Mouse (Mus musculus): ENCODE results near the gene AU022751. TPM values are rescaled to one million over a fixed set of nuclear protein-coding genes. Genes with fewer than 3 reads are reported as not detected.
"Not testable (repeated sequence)": the region's sequence is repeated elsewhere in the genome, so short reads cannot be mapped to it uniquely, and the experiment has no call there.

AU022751 gene
- total RNA-seq (2014; rRNA removed) (2.4 and 2.8 TPM in 2 replicates), polyA plus RNA-seq (2015; fragmentation: Nextera tagmentation; extraction: Ambion mirVana) (not detected in 2 replicates)

DNA sequence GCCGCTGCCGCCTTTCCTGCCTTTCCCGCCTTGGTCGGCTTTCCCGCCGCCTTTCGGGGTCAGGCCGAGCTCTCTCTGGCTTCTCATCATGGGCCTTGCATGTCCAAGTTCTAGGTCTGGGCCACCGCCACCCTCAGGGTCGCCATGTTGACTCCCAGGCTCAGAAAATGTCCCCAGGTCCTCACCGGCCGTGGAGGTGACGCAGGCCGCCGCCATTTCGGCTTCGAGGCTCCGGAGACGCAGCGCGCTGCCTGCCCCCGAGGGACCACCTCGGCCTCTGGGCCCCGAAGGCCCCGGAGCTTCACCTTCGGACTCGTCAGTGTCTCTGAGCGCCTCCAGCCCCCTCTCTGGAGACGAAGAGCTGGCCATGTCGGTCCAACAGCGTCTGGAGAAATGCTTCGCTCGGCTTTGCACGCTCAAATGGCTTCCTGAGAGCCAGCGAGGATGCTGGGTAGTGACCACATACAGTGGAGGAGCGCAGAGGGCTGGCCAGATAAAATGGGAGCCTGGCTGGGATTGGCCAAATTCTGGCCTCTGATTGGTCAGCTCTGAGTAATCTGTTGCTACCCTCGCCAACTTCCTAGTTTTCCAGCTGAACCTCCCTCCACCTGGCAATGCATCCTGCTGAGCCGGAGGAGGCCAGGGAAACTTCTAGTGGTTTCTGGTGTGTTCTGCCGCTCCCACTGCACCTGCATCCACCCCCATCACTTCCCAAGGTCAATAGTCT lies at the start of gene AU022751:
Gene AU022751 (minus strand): TSS at position 466 of the 727 bp plus-strand sequence.
- Histone ChIP-seq H3K27me3 (ENCODE audit: insufficient read depth, low read length) (no peaks in the 10 kb centered on the region), H3K27ac (ENCODE audit: low read depth, low read length) (no peak within 1 kb of the TSS), H3K4me3 (ENCODE audit: low read depth, low read length) (no peak within 1 kb of the TSS), H3K9me3 (ENCODE audit: low read length) (peaks cover 21% of the 10 kb centered on the region), H3K4me2 (ENCODE audit: low read depth, low read length, poor library complexity, severe bottlenecking) (no peak within 1 kb of the TSS), H3K9ac (replicated peaks; ENCODE audit: low read length, poor library complexity, severe bottlenecking) (no peak within 1 kb of the TSS), H3K4me1 (ENCODE audit: insufficient read depth, low read length) (no peaks in the 10 kb centered on the region), H3K36me3 (ENCODE audit: insufficient read depth, low read length) (no peaks in the 10 kb centered on the region)
- DNase-seq (ENCODE audit: low spot score) (no peak), ATAC-seq (ENCODE audit: low FRiP score) (no peak)
- no peak for TF ChIP-seq CTCF (IDR thresholded peaks at IDR 0.05)
- 91% methylated on average over 35 of the region's 39 CpGs for WGBS

DNA sequence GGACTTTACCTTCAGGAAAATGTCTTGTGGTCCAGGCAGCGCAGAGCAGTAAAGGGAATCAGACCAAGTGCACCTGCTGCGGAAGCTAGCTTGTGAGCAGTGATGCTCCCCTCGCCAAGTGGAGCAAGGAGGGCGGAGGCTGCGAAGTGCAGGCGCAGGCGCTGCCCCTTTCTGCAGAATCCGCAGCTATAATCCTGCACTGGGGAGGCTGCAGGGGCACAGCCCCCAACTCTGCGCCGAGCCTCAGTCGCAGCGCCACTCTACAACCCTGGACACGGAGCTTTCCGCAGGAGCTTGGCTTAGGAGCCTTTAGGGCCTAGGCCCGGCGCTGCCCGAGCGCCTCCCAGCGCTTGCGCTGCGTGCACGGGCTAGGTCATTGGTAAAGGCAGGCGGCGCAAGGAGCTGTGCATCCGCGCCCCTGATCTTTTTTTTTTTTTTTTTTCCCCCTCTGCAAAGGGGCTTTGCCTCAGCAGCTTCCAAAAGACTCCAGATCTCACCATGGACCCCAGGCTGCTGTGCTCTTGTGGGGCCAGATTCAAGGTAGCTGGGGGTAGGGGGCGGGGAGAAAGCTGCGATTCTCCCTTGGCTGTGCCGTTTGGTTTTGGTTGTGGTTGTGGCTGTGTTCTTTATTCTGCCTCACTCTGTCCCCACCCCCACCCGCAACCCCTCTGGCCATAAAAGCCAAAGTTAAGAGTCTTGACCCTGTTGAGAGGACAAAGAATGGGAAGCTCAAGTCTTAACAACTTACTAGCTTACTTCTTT lies 9.0 kb upstream of the AU022751 start:
- H3K4me2 ChIP-seq (ENCODE audit: low read depth, low read length, poor library complexity, severe bottlenecking): peak overlapping the region; percentile 51
- no peaks in the 10 kb centered on the region for H3K36me3 ChIP-seq (ENCODE audit: insufficient read depth, low read length)
- no peaks in the 10 kb centered on the region for H3K9me3 ChIP-seq (ENCODE audit: low read length)
- peak; percentile 56 for TF ChIP-seq CTCF (IDR thresholded peaks at IDR 0.05)
- H3K9ac ChIP-seq (replicated peaks; ENCODE audit: low read length, poor library complexity, severe bottlenecking): peak overlapping the region; percentile 63
- ATAC-seq (ENCODE audit: low FRiP score) (peak; percentile 96), DNase-seq (ENCODE audit: low spot score) (peak; percentile 84)
- peak overlapping the region; percentile 76 for H3K27ac ChIP-seq (ENCODE audit: low read depth, low read length)
- 17% methylated on average over 28 of the region's 30 CpGs for WGBS
- no peaks in the 10 kb centered on the region for H3K27me3 ChIP-seq (ENCODE audit: insufficient read depth, low read length)
- peak overlapping the region; percentile 54 for H3K4me3 ChIP-seq (ENCODE audit: low read depth, low read length)
- no peaks in the 10 kb centered on the region for H3K4me1 ChIP-seq (ENCODE audit: insufficient read depth, low read length)

DNA sequence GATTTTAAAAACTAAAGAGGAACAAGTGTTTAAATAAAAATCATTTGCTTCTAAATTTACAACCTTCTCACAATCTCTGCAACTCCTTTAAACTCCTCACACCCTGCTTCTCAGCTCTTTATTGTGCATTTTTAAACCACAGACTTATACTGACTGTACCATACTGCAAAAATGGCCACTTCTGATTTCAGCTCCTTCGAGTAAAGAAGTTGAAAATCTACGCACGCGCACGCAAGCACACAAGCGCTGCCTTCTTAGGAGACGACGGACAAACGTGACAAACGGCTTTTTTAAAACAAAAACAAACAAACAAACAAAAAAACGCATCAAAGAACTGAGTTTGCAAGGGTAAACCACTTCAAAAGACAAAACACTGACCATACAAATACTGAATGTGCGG lies 8.3 kb upstream of the AU022751 start:
- WGBS: 19% methylated on average over 12 of the region's 12 CpGs
- H3K27me3 ChIP-seq (ENCODE audit: insufficient read depth, low read length): no peaks in the 10 kb centered on the region
- peak overlapping the region; percentile 51 for H3K4me2 ChIP-seq (ENCODE audit: low read depth, low read length, poor library complexity, severe bottlenecking)
- no peak for TF ChIP-seq CTCF (IDR thresholded peaks at IDR 0.05)
- H3K4me1 ChIP-seq (ENCODE audit: insufficient read depth, low read length): no peaks in the 10 kb centered on the region
- ATAC-seq (ENCODE audit: low FRiP score): peak; percentile 78; the same call in 1 of the 2 replicates
- peak overlapping the region; percentile 76 for H3K27ac ChIP-seq (ENCODE audit: low read depth, low read length)
- peak; percentile 41 for DNase-seq (ENCODE audit: low spot score)
- peak overlapping the region; percentile 54 for H3K4me3 ChIP-seq (ENCODE audit: low read depth, low read length)
- no peaks in the 10 kb centered on the region for H3K9me3 ChIP-seq (ENCODE audit: low read length)
- H3K9ac ChIP-seq (replicated peaks; ENCODE audit: low read length, poor library complexity, severe bottlenecking): peak overlapping the region; percentile 63
- no peaks in the 10 kb centered on the region for H3K36me3 ChIP-seq (ENCODE audit: insufficient read depth, low read length)

DNA sequence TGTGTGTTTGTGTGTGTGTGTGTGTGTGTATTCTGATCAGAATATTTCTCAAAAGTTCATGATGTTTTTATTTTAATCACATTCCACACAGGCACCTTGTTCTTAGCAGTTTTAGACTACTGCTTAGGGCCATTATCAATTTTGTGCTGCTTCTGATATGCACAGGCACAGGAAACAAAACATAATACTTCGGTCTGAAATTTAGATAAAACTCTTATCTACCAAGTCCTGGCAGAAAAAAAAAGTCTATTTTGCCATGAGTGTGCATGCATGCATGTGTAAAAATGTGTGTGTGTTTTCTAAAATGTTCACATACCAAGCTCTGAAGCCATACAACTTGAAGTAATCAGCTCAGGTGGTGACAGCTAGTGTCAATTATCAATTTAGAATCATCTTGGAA lies 21.7 kb downstream of the AU022751 start:
- Histone ChIP-seq H3K9me3 (ENCODE audit: low read length) (no peaks in the 10 kb centered on the region), H3K36me3 (ENCODE audit: insufficient read depth, low read length) (no peaks in the 10 kb centered on the region), H3K4me3 (ENCODE audit: low read depth, low read length) (no peak overlapping the region), H3K27ac (ENCODE audit: low read depth, low read length) (no peak overlapping the region), H3K9ac (replicated peaks; ENCODE audit: low read length, poor library complexity, severe bottlenecking) (no peak overlapping the region), H3K4me1 (ENCODE audit: insufficient read depth, low read length) (no peaks in the 10 kb centered on the region), H3K27me3 (ENCODE audit: insufficient read depth, low read length) (no peaks in the 10 kb centered on the region), H3K4me2 (ENCODE audit: low read depth, low read length, poor library complexity, severe bottlenecking) (no peak overlapping the region)
- WGBS: 75% methylated on average over 1 of the region's 1 CpGs
- DNase-seq (ENCODE audit: low spot score) (no peak), ATAC-seq (ENCODE audit: low FRiP score) (no peak)
- TF ChIP-seq CTCF (IDR thresholded peaks at IDR 0.05): no peak

DNA sequence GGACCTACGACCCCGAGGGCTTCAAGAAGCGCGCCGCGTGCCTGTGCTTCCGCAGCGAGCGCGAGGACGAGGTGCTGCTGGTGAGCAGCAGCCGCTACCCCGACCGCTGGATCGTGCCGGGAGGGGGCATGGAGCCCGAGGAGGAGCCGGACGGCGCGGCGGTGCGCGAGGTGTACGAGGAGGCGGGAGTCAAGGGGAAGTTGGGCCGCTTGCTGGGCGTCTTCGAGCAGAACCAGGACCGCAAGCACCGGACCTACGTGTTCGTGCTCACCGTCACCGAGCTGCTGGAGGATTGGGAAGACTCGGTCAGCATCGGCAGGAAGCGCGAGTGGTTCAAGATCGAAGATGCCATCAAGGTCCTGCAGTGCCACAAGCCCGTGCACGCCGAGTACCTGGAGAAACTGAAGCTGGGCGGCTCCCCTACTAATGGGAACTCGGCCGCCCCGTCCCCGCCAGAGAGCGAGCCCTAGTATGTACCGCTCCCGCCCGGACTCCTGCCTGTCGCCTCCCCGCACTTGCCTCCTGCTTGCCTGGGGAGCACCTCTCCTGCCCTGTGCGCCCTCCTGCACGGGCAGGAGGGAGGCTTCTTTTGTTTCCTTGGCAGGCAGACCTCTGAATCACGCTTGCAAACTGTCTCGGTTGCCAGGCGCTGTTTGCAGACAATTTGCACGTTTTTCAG lies 35.1 kb downstream of the AU022751 start:
- H3K27ac ChIP-seq (ENCODE audit: low read depth, low read length); H3K9ac ChIP-seq (replicated peaks; ENCODE audit: low read length, poor library complexity, severe bottlenecking); H3K9me3 ChIP-seq (ENCODE audit: low read length); H3K27me3 ChIP-seq (ENCODE audit: insufficient read depth, low read length); DNase-seq (ENCODE audit: low spot score); H3K36me3 ChIP-seq (ENCODE audit: insufficient read depth, low read length); H3K4me2 ChIP-seq (ENCODE audit: low read depth, low read length, poor library complexity, severe bottlenecking); H3K4me1 ChIP-seq (ENCODE audit: insufficient read depth, low read length): not testable (repeated sequence)
- ATAC-seq (ENCODE audit: low FRiP score): peak; percentile 77
- H3K4me3 ChIP-seq (ENCODE audit: low read depth, low read length): peak overlapping the region; percentile 36
- WGBS: 31% methylated on average over 3 of the region's 60 CpGs

DNA sequence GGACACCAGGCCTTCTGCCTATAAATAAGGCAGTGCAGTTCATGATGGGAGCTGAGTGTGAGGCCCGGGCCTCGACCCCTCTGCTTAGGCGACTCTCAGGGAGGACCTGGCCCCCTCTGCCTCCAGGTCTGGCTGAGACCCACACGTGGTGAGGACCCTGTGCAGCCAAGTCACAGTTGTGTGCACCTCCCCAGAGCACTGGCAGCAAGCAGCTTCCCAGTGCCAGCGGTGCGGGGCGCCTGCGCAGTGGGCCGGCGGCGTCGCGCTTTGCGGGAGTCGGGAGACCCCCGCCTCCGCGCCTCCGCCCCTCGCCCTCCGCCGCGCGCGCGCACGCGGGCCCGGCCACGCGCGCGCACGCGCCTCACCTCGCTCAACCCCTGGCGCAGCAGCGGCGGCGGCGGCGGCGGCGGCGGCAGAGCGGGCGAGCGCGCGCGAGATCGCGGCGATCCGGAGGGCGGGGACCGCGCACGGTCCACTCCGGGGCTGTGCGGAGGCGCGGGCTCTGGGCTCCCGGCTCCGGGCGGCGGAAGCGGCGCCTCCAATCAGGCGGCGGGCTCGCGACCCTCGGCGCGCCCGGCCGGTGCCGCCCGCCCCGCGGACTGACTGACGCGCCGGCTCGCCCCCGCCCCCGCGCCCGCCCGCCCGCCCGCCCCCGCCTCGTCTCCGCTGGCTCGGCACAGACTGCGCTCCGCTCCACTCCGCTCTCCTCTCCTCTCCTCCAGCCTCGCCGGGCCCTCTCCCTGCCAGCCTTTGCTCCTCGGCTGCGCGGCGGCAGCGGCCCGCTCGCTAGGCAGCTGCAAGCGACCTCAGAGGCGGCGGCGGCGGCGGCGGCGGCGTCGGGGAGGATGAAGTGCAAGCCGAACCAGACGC lies 35.9 kb downstream of the AU022751 start, which contains the start of gene Nudt11:
Gene Nudt11 (plus strand): TSS at position 388 of the 870 bp plus-strand sequence.
- WGBS: 25% methylated on average over 4 of the region's 121 CpGs
- H3K4me1 ChIP-seq (ENCODE audit: insufficient read depth, low read length); H3K27ac ChIP-seq (ENCODE audit: low read depth, low read length); H3K4me2 ChIP-seq (ENCODE audit: low read depth, low read length, poor library complexity, severe bottlenecking); H3K36me3 ChIP-seq (ENCODE audit: insufficient read depth, low read length); H3K9me3 ChIP-seq (ENCODE audit: low read length); H3K27me3 ChIP-seq (ENCODE audit: insufficient read depth, low read length); DNase-seq (ENCODE audit: low spot score); H3K9ac ChIP-seq (replicated peaks; ENCODE audit: low read length, poor library complexity, severe bottlenecking): not testable (repeated sequence)
- ATAC-seq (ENCODE audit: low FRiP score): peak; percentile 91
- H3K4me3 ChIP-seq (ENCODE audit: low read depth, low read length): peak within 1 kb of the TSS; percentile 36

Data from midbrain, postnatal 0 days (tissue).